Mouse (Mus musculus) neutrophil, adult 59 days (primary cell): ENCODE measurements around the gene Sstr1. TPM values are rescaled to one million over a fixed set of nuclear protein-coding genes. Genes with fewer than 3 reads are reported as not detected.

ENCODE experiments used
- total RNA-seq, 2 experiments: library from RNA; stranded (reverse); gene quantifications; 1 replicate in 1 of 2; 2 replicates in 1 of 2; pipeline ENCODE4 v1.2.4; 2023

Sstr1 gene
- total RNA-seq, result not detected

GRCm38 (mm10) chr12:58211163-58212071 lies at the start of gene Sstr1:
Gene Sstr1 (plus strand): TSS chr12:58211772.

Other genes with a start within 250 kb of the Sstr1 start
- under 1 TPM in 1 of 2 experiments, not detected in 1; 0.07 TPM for gene Clec14a, start 57.5 kb downstream of the Sstr1 start, total RNA-seq